Mouse (Mus musculus): ENCODE results near the gene Cyp2d22. TPM values are rescaled to one million over a fixed set of nuclear protein-coding genes. Genes with fewer than 3 reads are reported as not detected.
A peak's percentile ranks its signal among the peaks of the same experiment; 100 is the strongest.

The Cyp2d22 gene
- polyA plus RNA-seq, 1 experiment from 2014 or later = 9.0 TPM

DNA sequence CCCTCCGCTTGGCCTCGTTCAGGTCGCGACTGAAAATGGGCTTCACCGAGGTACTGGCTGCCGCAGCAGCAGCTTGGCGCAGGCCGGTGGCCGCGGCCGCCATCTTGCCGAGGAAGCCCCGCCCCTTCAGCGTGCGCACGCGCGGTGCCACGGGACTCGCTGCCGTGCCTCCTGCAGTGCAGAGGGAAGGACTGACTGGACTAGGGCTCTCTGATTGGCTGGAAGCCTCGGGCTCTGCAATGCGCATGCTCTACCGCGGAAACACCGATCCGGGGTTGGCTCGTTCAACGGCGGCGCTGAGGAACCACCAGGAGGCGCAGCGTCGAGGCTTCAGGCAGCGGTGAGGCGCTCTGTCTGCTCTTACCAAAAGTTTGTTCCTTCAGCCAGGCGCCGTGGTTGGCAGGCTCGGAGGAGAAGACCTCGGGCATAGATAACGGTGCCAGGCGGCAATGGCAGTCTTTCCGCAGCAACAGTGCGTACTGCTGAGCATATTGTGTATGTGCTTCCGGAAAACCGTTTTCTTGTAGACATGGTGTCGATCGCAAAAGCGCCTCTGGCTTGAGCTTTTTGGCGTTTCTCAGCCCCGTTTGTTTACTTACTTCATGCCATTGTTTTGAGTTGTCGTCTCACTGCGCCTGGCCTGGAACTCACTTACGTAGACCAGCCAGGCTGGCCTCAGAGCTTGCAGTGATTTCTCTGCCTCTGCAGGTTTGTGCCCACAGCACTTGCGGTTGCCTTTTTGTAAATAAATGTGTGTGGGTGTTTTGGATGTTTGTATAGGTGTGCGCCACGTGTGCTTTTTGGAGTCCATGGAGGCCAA lies 25.7 kb downstream of the Cyp2d22 start, which contains the start of gene Ndufa6:
Ndufa6 (minus strand) TSS at position 197 of the 820 bp plus-strand sequence.
- ATAC-seq (ENCODE audit: extremely low read depth, insufficient number of reproducible peaks, low FRiP score, low TSS enrichment) = peak; percentile 97
- peak within 1 kb of the TSS; percentile 94 for H3K27ac ChIP-seq (replicated peaks)
- H3K36me3 ChIP-seq = peaks cover 21% of the 10 kb centered on the region
- peak within 1 kb of the TSS; percentile 90 for H3K4me2 ChIP-seq
- H3K4me3 ChIP-seq = peak within 1 kb of the TSS; percentile 92
- H3K4me1 ChIP-seq = peaks cover 45% of the 10 kb centered on the region
- 2% methylated on average over 56 of the region's 57 CpGs for WGBS
- H3K9ac ChIP-seq = peak within 1 kb of the TSS; percentile 99
- no peaks in the 10 kb centered on the region for H3K9me3 ChIP-seq
- H3K27me3 ChIP-seq (replicated peaks) = no peaks in the 10 kb centered on the region

DNA sequence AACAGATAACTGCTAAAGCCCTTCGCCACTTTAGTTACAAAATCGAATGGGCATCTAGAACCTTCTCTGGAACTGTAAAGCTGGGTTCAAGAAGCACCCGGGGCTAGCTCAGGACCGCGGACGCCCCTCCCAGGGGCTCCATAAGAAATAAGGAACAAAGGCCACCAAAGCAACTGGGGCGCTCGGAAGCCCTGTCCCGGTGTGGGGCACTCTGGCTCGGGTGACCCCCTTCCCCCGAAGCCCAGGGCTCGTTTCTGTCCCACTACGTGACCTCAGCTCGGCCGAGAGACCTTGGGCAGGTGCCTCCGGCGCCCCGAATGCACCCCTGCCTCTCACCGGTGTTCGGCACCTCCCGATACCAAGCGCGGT lies 26.3 kb downstream of the Cyp2d22 start:
- Histone ChIP-seq H3K9me3 (no peaks in the 10 kb centered on the region), H3K4me1 (peaks cover 41% of the 10 kb centered on the region), H3K36me3 (peaks cover 27% of the 10 kb centered on the region), H3K27ac (replicated peaks) (peak overlapping the region; percentile 94), H3K9ac (peak overlapping the region; percentile 99), H3K27me3 (replicated peaks) (no peaks in the 10 kb centered on the region), H3K4me3 (peak overlapping the region; percentile 92), H3K4me2 (peak overlapping the region; percentile 90)
- peak; percentile 19 for ATAC-seq (ENCODE audit: extremely low read depth, insufficient number of reproducible peaks, low FRiP score, low TSS enrichment)
- 1% methylated on average over 23 of the region's 23 CpGs for WGBS

DNA sequence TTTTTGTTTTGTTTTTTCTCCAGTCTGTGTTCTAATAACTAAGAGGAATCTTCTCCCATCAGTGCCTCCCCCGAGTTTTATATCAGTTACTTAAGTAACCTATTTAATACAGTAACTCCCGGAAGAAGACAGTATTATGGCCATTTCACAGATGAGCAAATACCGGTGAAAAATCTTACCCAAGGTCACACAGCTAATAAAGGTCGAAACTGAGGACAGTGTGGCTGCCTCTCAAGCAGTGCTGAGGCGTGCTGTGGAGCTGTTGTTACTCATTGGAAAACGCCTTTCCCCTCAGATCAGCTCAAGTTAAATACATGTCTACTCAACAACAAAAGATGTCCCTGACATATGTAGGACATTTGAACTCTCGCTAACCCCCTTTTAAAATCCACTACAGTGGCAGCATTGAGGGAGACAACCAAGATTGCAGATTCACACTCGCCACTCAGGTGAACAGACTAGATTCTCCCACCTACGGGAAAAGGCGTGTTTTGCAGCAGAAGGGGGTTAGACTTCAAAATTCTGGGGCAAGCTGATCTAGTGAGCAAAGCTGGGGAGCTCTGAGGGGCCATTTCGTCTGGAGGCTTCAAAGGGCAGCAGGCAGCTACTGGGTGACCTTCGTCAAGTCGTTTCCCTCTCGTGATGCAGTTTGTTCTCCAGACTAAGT lies 26.8 kb downstream of the Cyp2d22 start:
- Histone ChIP-seq H3K27ac (replicated peaks) (peak overlapping the region; percentile 94), H3K4me1 (peaks cover 39% of the 10 kb centered on the region), H3K27me3 (replicated peaks) (no peaks in the 10 kb centered on the region), H3K9ac (peak overlapping the region; percentile 99), H3K4me2 (peak overlapping the region; percentile 90), H3K4me3 (peak overlapping the region; percentile 92), H3K36me3 (peaks cover 32% of the 10 kb centered on the region), H3K9me3 (no peaks in the 10 kb centered on the region)
- 25% methylated on average over 14 of the region's 14 CpGs for WGBS
- no peak for ATAC-seq (ENCODE audit: extremely low read depth, insufficient number of reproducible peaks, low FRiP score, low TSS enrichment)

DNA sequence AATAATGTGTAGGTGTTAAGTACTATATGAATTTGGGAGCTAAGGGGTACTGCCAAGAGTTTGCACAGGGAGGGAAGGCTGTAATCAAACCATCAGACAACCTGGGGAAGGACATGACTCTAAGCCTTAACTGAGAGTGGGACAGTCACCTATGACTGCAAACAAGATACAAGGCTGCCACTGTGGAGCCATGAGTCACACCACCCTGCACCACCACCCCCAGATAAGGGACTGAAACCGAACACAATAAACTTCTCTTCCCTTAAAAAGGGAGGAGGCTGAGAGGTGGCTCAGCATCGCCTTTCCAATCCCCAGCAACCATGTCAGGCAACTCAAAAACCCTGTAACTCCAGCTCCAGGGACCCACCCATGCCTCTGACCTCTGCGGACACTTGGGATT lies 28.6 kb downstream of the Cyp2d22 start:
- peak overlapping the region; percentile 99 for H3K9ac ChIP-seq
- no peaks in the 10 kb centered on the region for H3K27me3 ChIP-seq (replicated peaks)
- H3K4me2 ChIP-seq = peak overlapping the region; percentile 90
- H3K9me3 ChIP-seq = no peaks in the 10 kb centered on the region
- no peak for ATAC-seq (ENCODE audit: extremely low read depth, insufficient number of reproducible peaks, low FRiP score, low TSS enrichment)
- 51% methylated on average over 3 of the region's 3 CpGs for WGBS
- peaks cover 42% of the 10 kb centered on the region for H3K36me3 ChIP-seq
- peak overlapping the region; percentile 37; the same call in 1 of the 2 replicates for H3K27ac ChIP-seq (replicated peaks)
- peak overlapping the region; percentile 92 for H3K4me3 ChIP-seq
- H3K4me1 ChIP-seq = peaks cover 57% of the 10 kb centered on the region

DNA sequence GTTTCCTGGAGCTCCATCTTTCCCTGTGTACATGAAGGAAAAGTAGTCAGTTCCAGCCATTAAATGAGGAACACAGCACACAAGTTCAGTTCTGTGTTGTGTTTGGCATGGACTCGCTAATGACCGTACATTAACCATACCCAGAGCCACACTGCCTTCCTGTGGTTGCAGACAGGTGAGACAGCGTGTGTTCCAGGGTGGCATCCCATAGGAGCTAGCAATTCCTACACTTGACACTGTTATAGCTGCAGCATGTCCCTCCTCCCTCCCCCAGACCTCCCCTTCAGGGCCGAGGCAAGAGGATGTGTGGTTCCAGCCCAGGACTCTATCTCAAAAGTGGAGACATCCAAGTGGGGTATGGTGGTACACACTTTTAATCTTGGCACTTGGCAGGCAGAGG lies 29.7 kb downstream of the Cyp2d22 start:
- ATAC-seq (ENCODE audit: extremely low read depth, insufficient number of reproducible peaks, low FRiP score, low TSS enrichment) = no peak
- H3K9me3 ChIP-seq = no peaks in the 10 kb centered on the region
- 89% methylated on average over 4 of the region's 4 CpGs for WGBS
- no peaks in the 10 kb centered on the region for H3K27me3 ChIP-seq (replicated peaks)
- H3K4me1 ChIP-seq = peaks cover 58% of the 10 kb centered on the region
- H3K4me2 ChIP-seq = peak overlapping the region; percentile 90
- no peak overlapping the region for H3K4me3 ChIP-seq
- H3K9ac ChIP-seq = no peak overlapping the region; the same call in 1 of the 2 replicates
- peaks cover 42% of the 10 kb centered on the region for H3K36me3 ChIP-seq
- no peak overlapping the region for H3K27ac ChIP-seq (replicated peaks)

DNA sequence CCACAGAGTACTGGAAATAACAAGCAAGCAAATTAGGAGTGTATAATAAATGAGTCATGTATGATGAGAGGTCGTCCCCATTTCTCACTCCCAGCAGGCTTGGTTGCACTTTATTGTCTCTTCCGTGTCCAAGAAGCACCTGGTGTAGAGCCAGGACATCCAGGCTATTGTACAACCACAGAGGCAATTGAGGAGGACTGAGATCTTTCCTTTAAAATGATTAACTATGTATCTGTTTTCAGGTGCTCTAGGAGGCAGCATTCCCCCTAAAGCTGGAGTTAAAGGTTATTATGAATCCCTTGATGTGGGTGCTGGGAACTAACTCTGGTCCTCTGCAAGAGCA lies 31.1 kb downstream of the Cyp2d22 start:
- Histone ChIP-seq H3K4me1 (peaks cover 55% of the 10 kb centered on the region), H3K36me3 (peaks cover 44% of the 10 kb centered on the region), H3K4me3 (no peak overlapping the region), H3K4me2 (peak overlapping the region; percentile 93; the same call in 1 of the 2 replicates), H3K9ac (no peak overlapping the region), H3K9me3 (no peaks in the 10 kb centered on the region), H3K27ac (replicated peaks) (no peak overlapping the region), H3K27me3 (replicated peaks) (no peaks in the 10 kb centered on the region)
- ATAC-seq (ENCODE audit: extremely low read depth, insufficient number of reproducible peaks, low FRiP score, low TSS enrichment) = no peak
- 84% methylated on average over 2 of the region's 2 CpGs for WGBS

DNA sequence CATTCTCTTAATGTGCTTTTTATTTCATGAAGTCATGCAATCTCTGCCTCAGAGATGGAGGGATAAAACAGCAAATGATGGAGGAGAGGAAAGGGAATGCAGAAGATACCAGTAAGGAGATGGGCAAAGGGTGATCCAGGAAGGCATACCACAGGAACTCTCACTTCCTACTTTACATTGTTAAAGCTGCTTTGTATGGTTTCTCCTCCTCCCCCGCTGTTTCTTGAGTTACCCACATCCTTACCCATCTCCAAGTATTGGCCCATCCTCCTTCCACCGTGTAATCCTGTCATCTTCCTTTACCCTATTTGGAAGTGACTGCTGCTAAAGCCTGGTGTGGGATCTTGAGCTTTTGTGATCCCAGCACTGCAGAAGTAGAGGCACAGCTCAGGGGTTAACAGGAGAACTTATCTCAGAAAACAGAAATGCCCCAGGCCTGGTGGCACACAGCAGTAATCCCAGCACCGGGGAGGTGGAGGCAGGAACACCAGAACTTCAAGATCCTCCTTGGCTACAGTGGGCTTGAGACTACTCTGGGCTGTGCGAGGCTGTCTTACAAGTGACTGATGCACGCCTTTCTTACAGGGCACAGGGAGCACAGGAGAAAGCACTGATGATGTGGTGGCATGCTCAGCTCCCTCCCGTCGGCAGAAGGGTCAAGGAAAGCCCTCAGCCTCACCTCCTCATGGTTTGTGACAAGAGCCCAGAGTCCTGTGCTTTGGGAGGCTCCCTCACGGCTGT lies 31.6 kb downstream of the Cyp2d22 start:
- no peak for ATAC-seq (ENCODE audit: extremely low read depth, insufficient number of reproducible peaks, low FRiP score, low TSS enrichment)
- Histone ChIP-seq H3K9me3 (no peaks in the 10 kb centered on the region), H3K9ac (peak overlapping the region; percentile 87; the same call in 1 of the 2 replicates), H3K36me3 (peaks cover 46% of the 10 kb centered on the region), H3K4me1 (peaks cover 54% of the 10 kb centered on the region), H3K4me3 (peak overlapping the region; percentile 74; the same call in 1 of the 2 replicates), H3K4me2 (peak overlapping the region; percentile 93), H3K27me3 (replicated peaks) (no peaks in the 10 kb centered on the region), H3K27ac (replicated peaks) (no peak overlapping the region)
- WGBS = 82% methylated on average over 8 of the region's 8 CpGs

DNA sequence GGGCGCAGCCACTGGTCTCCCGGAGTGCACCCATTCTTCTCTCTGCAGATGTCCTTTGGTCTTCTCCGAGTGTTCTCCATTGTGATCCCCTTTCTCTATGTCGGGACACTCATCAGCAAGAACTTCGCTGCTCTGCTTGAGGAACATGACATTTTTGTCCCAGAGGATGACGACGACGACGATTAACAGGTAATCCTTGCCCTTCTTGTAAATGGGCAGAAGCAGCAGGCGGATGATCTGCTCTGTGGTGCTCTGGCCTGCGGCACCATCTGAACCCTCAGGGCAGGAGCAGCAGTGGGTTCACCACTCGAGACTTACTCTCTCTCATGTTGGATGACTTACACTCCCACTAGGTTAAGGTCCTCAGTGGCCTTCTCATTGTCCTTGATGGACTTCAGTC lies 32.2 kb downstream of the Cyp2d22 start:
- Histone ChIP-seq H3K4me1 (peaks cover 48% of the 10 kb centered on the region), H3K36me3 (peaks cover 46% of the 10 kb centered on the region), H3K27me3 (replicated peaks) (no peaks in the 10 kb centered on the region), H3K27ac (replicated peaks) (no peak overlapping the region), H3K9ac (peak overlapping the region; percentile 87; the same call in 1 of the 2 replicates), H3K4me3 (peak overlapping the region; percentile 74), H3K9me3 (no peaks in the 10 kb centered on the region), H3K4me2 (peak overlapping the region; percentile 93)
- WGBS = 91% methylated on average over 12 of the region's 12 CpGs
- no peak for ATAC-seq (ENCODE audit: extremely low read depth, insufficient number of reproducible peaks, low FRiP score, low TSS enrichment)

DNA sequence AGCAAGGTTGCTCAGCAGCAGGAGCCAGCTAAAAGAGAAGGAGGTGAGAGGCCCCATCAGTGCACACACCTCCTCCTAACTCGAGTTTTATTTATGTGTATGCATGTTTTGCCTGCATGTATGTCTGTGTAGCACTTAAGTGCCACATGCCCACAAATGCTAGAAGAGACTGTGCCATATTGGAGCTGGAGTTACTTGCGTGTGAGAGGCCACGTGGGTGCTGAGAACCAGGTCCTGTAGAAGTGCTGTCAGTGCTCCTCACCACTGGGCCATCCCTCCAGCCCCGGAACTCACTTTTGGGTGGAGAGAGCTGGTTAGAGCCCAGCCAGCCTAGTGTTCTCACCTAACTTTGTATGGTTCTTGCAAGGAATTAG lies 32.8 kb downstream of the Cyp2d22 start:
- H3K4me3 ChIP-seq = peak overlapping the region; percentile 74
- 80% methylated on average over 4 of the region's 4 CpGs for WGBS
- peaks cover 46% of the 10 kb centered on the region for H3K36me3 ChIP-seq
- ATAC-seq (ENCODE audit: extremely low read depth, insufficient number of reproducible peaks, low FRiP score, low TSS enrichment) = no peak
- H3K4me2 ChIP-seq = peak overlapping the region; percentile 93
- H3K9ac ChIP-seq = peak overlapping the region; percentile 87
- no peaks in the 10 kb centered on the region for H3K27me3 ChIP-seq (replicated peaks)
- no peaks in the 10 kb centered on the region for H3K9me3 ChIP-seq
- H3K27ac ChIP-seq (replicated peaks) = peak overlapping the region; percentile 90
- peaks cover 47% of the 10 kb centered on the region for H3K4me1 ChIP-seq

DNA sequence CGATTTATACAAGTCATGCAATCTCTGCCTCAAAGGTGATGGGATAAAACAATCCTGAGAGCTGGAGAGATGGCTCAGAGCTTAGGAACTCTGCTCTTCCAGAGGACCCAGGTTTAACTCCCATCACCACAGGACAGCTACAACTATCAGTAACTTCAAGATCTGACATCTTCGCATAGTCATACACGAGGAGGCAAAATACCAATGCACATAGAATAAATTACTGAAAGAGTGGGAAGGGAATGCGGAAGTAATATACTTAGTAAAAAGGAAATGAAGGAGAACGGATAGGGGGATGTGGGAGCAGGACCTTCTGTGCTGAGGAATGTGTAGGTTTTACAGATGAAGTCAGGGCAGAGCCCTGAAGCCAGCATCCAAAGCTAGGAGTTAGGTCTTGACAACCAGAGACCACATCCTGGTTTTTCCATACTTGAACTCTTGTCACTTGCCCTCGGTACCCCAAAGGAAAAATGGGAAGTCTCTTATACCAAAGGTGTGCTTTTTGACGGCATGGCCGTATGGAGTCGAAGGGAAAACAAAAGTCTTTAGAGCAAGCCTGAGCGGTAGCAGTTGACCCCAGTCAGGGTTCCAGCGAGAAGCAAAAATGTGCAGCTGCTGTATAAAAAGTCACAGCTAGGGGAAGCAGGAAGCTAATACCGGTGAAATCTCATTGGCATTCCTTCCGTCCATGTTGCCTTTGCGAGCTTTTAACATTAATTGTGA lies 33.3 kb downstream of the Cyp2d22 start:
- no peak for ATAC-seq (ENCODE audit: extremely low read depth, insufficient number of reproducible peaks, low FRiP score, low TSS enrichment)
- Histone ChIP-seq H3K27me3 (replicated peaks) (no peaks in the 10 kb centered on the region), H3K4me2 (peak overlapping the region; percentile 93), H3K4me3 (peak overlapping the region; percentile 74), H3K9ac (peak overlapping the region; percentile 87), H3K9me3 (no peaks in the 10 kb centered on the region), H3K36me3 (peaks cover 46% of the 10 kb centered on the region), H3K4me1 (peaks cover 47% of the 10 kb centered on the region), H3K27ac (replicated peaks) (peak overlapping the region; percentile 90)
- WGBS = 46% methylated on average over 14 of the region's 14 CpGs

All from heart, embryonic 13.5 days (tissue).